Mouse (Mus musculus) heart, adult 2 months (tissue): ENCODE measurements at regions not wholly inside any gene's neighbourhood (a gene's known extent, or its start where the extent isn't known, plus 50 kb on each side); places are given as distances from the start of the nearest gene placed in this dataset.

ENCODE experiments used
- CTCF ChIP-seq: fragments of 200-600 bp; IDR thresholded peaks from 2 replicates; pipeline ENCODE4 v1.8.1; 2022; ENCODE audit warnings: antibody characterized with exemption, mild to moderate bottlenecking, moderate library complexity
- EP300 ChIP-seq: fragments of 200-500 bp; IDR thresholded peaks from 2 replicates; pipeline ENCODE4 v1.6.1; 2011; ENCODE audit warnings: low read depth, low read length, control low read depth; ENCODE audit not compliant: insufficient read depth
- POLR2A ChIP-seq: fragments of 200-500 bp; IDR thresholded peaks from 2 replicates; pipeline ENCODE4 v1.6.1; 2011; ENCODE audit warnings: mild to moderate bottlenecking, low read depth, low read length, control low read depth; ENCODE audit not compliant: insufficient read depth

GRCm38 (mm10) chr8:127968026-127968425 is 390.4 kb upstream of the Nrp1 start:
- TF ChIP-seq POLR2A: no peak
- TF ChIP-seq EP300: no peak
- TF ChIP-seq CTCF: no peak
